Mouse (Mus musculus) heart, embryonic 13.5 days (tissue): ENCODE measurements around the gene Gm2030. TPM values are rescaled to one million over a fixed set of nuclear protein-coding genes. Genes with fewer than 3 reads are reported as not detected.
"Not testable (repeated sequence)": the region's sequence is repeated elsewhere in the genome, so short reads cannot be mapped to it uniquely, and the experiment has no call there.

Source experiments
- ATAC-seq: fragments of 200-750 bp; cut with Nextera tagmentation; 2 replicates; pipeline ENCODE4 v1.8.0; 2017; ENCODE audit warnings: moderate TSS enrichment; ENCODE audit not compliant: insufficient number of reproducible peaks, low FRiP score, low TSS enrichment; ENCODE audit errors: extremely low read depth
- H3K27ac ChIP-seq: fragments of 300-500 bp; sonication (generic); replicated peaks from 2 replicates; pipeline ENCODE4 v1.5.1; 2015; ENCODE audit warnings: moderate library complexity, mild to moderate bottlenecking, inconsistent platforms
- H3K27me3 ChIP-seq: fragments of 300-500 bp; sonication (generic); replicated peaks from 2 replicates; pipeline ENCODE4 v1.6.1; 2015; ENCODE audit warnings: mild to moderate bottlenecking, inconsistent platforms
- H3K36me3 ChIP-seq: fragments of 300-500 bp; sonication (generic); 2 replicates; pipeline ENCODE4 v1.6.1; 2015; ENCODE audit warnings: mild to moderate bottlenecking, inconsistent platforms
- H3K4me1 ChIP-seq: fragments of 300-500 bp; sonication (generic); 2 replicates; pipeline ENCODE4 v1.6.1; 2015; ENCODE audit warnings: inconsistent platforms
- H3K4me2 ChIP-seq: fragments of 300-500 bp; sonication (generic); 2 replicates; pipeline ENCODE4 v1.6.1; 2015; ENCODE audit warnings: inconsistent platforms, mild to moderate bottlenecking, moderate library complexity
- H3K4me3 ChIP-seq: fragments of 300-500 bp; sonication (generic); 2 replicates; pipeline ENCODE4 v1.5.1; 2015; ENCODE audit warnings: moderate library complexity, mild to moderate bottlenecking, inconsistent platforms
- H3K9ac ChIP-seq: fragments of 300-500 bp; sonication (generic); 2 replicates; pipeline ENCODE4 v1.6.1; 2015; ENCODE audit warnings: inconsistent platforms, mild to moderate bottlenecking, moderate library complexity
- H3K9me3 ChIP-seq: fragments of 300-500 bp; sonication (generic); 2 replicates; pipeline ENCODE4 v1.6.1; 2016; ENCODE audit warnings: inconsistent platforms
- WGBS: fragments of 180-500 bp; shearing (Covaris S2); methylation state at CpG from one replicate; pipeline ENCODE4 v1.1.7; 2015; ENCODE audit warnings: mixed read lengths; 5-methylcytosine and 5-hydroxymethylcytosine counted together
- polyA plus RNA-seq: library from polyadenylated mRNA; unstranded; fragments of >200 nt; fragmentation: Nextera tagmentation; extraction: Ambion mirVana; gene quantifications from 2 replicates; pipeline ENCODE4 v1.2.1, GENCODE M21; 2015

Gm2030 gene
- polyA plus RNA-seq, result not detected in 2 replicates

- ATAC-seq, H3K4me3 ChIP-seq, H3K4me2 ChIP-seq, H3K27ac ChIP-seq, H3K36me3 ChIP-seq, H3K9me3 ChIP-seq, H3K4me1 ChIP-seq, H3K9ac ChIP-seq, H3K27me3 ChIP-seq: not testable (repeated sequence)
- 60% methylated on average over 3 of the region's 4 CpGs for WGBS
These were observed at the start of gene Gm2030 for GRCm38 (mm10) chrX:26309944-26310343. Gene Gm2030, minus strand, starts transcription at chrX:26310044.

Other genes with a start within 250 kb of the Gm2030 start
- not detected in 2 replicates for gene Gm2012, start 78.7 kb downstream of the Gm2030 start, polyA plus RNA-seq
- not detected in 2 replicates for gene Slx, start 235.5 kb upstream of the Gm2030 start, polyA plus RNA-seq